Mouse (Mus musculus) midbrain, embryonic 13.5 days (tissue): ENCODE measurements at regions not wholly inside any gene's neighbourhood (a gene's known extent, or its start where the extent isn't known, plus 50 kb on each side); places are given as distances from the start of the nearest gene placed in this dataset.

Experiments used
- ATAC-seq: fragments of 200-750 bp; cut with Nextera tagmentation; 2 replicates; pipeline ENCODE4 v1.8.0; 2017; ENCODE audit warnings: mild to moderate bottlenecking, moderate TSS enrichment, moderate library complexity
- H3K27ac ChIP-seq: fragments of 300-500 bp; sonication (generic); 2 replicates; pipeline ENCODE4 v1.5.1; 2015; ENCODE audit warnings: inconsistent platforms, mild to moderate bottlenecking, moderate library complexity
- H3K27me3 ChIP-seq: fragments of 300-500 bp; sonication (generic); 2 replicates; pipeline ENCODE4 v1.6.1; 2015; ENCODE audit warnings: mild to moderate bottlenecking, inconsistent platforms
- H3K36me3 ChIP-seq: fragments of 300-500 bp; sonication (generic); 2 replicates; pipeline ENCODE4 v1.6.1; 2015; ENCODE audit warnings: mild to moderate bottlenecking, inconsistent platforms
- H3K4me1 ChIP-seq: fragments of 300-500 bp; sonication (generic); replicated peaks from 2 replicates; pipeline ENCODE4 v1.6.1; 2015; ENCODE audit warnings: inconsistent platforms
- H3K4me2 ChIP-seq: fragments of 300-500 bp; sonication (generic); replicated peaks from 2 replicates; pipeline ENCODE4 v1.6.1; 2015; ENCODE audit warnings: moderate library complexity, mild to moderate bottlenecking, inconsistent platforms
- H3K4me3 ChIP-seq: fragments of 300-500 bp; sonication (generic); replicated peaks from 2 replicates; pipeline ENCODE4 v1.5.1; 2015; ENCODE audit warnings: mild to moderate bottlenecking, inconsistent platforms
- H3K9ac ChIP-seq: fragments of 300-500 bp; sonication (generic); replicated peaks from 2 replicates; pipeline ENCODE4 v1.6.1; 2015; ENCODE audit warnings: mild to moderate bottlenecking, inconsistent platforms
- H3K9me3 ChIP-seq: fragments of 300-500 bp; sonication (generic); 2 replicates; pipeline ENCODE4 v1.6.1; 2016; ENCODE audit warnings: mild to moderate bottlenecking, inconsistent platforms
- WGBS: fragments of 180-500 bp; shearing (Covaris S2); methylation state at CpG from one replicate; pipeline ENCODE4 v1.1.7; 2015; 5-methylcytosine and 5-hydroxymethylcytosine counted together

GRCm38 (mm10) chr6:104309166-104309565 is 183.4 kb upstream of the Cntn6 start:
- Histone ChIP-seq H3K4me1 (no peaks in the 10 kb centered on the region), H3K27ac (no peak overlapping the region), H3K9me3 (no peaks in the 10 kb centered on the region), H3K36me3 (no peaks in the 10 kb centered on the region), H3K27me3 (no peaks in the 10 kb centered on the region), H3K4me2 (no peak overlapping the region), H3K9ac (no peak overlapping the region), H3K4me3 (no peak overlapping the region)
- 87% methylated on average over 7 of the region's 7 CpGs for WGBS
- ATAC-seq: no peak

- peak; percentile 83; the same call in 1 of the 2 replicates for ATAC-seq
- Histone ChIP-seq H3K4me3 (no peak overlapping the region), H3K4me1 (no peaks in the 10 kb centered on the region), H3K27ac (no peak overlapping the region), H3K9ac (no peak overlapping the region), H3K27me3 (no peaks in the 10 kb centered on the region), H3K9me3 (no peaks in the 10 kb centered on the region), H3K4me2 (no peak overlapping the region), H3K36me3 (no peaks in the 10 kb centered on the region)
- WGBS: 33% methylated on average over 3 of the region's 3 CpGs
Observed at GRCm38 (mm10) chr6:104312993-104313392, 179.6 kb upstream of the Cntn6 start.

- Histone ChIP-seq H3K9ac (no peak overlapping the region), H3K4me3 (no peak overlapping the region), H3K4me1 (no peaks in the 10 kb centered on the region), H3K4me2 (no peak overlapping the region), H3K36me3 (no peaks in the 10 kb centered on the region), H3K9me3 (no peaks in the 10 kb centered on the region), H3K27ac (no peak overlapping the region), H3K27me3 (no peaks in the 10 kb centered on the region)
- no peak for ATAC-seq
- WGBS: 89% methylated on average over 4 of the region's 4 CpGs
Observed at GRCm38 (mm10) chr6:104318451-104318850, 174.1 kb upstream of the Cntn6 start.

GRCm38 (mm10) chr6:104322182-104322581 is 170.4 kb upstream of the Cntn6 start:
- no peak overlapping the region for H3K4me3 ChIP-seq

GRCm38 (mm10) chr6:104339134-104339848 is 153.3 kb upstream of the Cntn6 start:
- no peak for ATAC-seq
- Histone ChIP-seq H3K27ac (no peak overlapping the region), H3K27me3 (no peaks in the 10 kb centered on the region), H3K36me3 (no peaks in the 10 kb centered on the region), H3K4me2 (no peak overlapping the region), H3K4me3 (no peak overlapping the region), H3K9me3 (no peaks in the 10 kb centered on the region), H3K9ac (no peak overlapping the region), H3K4me1 (no peaks in the 10 kb centered on the region)
- WGBS: 90% methylated on average over 8 of the region's 8 CpGs

More at GRCm38 (mm10) chr6:104322182-104322581, 170.4 kb upstream of the Cntn6 start:
- no peak overlapping the region for H3K27ac ChIP-seq
- no peak for ATAC-seq
- no peaks in the 10 kb centered on the region for H3K9me3 ChIP-seq
- WGBS: 88% methylated on average over 5 of the region's 5 CpGs
- no peaks in the 10 kb centered on the region for H3K27me3 ChIP-seq
- no peak overlapping the region for H3K4me2 ChIP-seq
- H3K4me1 ChIP-seq: no peaks in the 10 kb centered on the region
- no peaks in the 10 kb centered on the region for H3K36me3 ChIP-seq
- no peak overlapping the region for H3K9ac ChIP-seq

GRCm38 (mm10) chr6:104343986-104344385 is 148.6 kb upstream of the Cntn6 start:
- no peak overlapping the region for H3K4me2 ChIP-seq
- no peaks in the 10 kb centered on the region for H3K36me3 ChIP-seq
- H3K27me3 ChIP-seq: no peaks in the 10 kb centered on the region
- no peak overlapping the region for H3K4me3 ChIP-seq
- H3K9ac ChIP-seq: no peak overlapping the region
- WGBS: 85% methylated on average over 1 of the region's 1 CpGs
- no peaks in the 10 kb centered on the region for H3K9me3 ChIP-seq
- no peak for ATAC-seq
- H3K4me1 ChIP-seq: no peaks in the 10 kb centered on the region
- H3K27ac ChIP-seq: no peak overlapping the region
